In the genomic region with DNA sequence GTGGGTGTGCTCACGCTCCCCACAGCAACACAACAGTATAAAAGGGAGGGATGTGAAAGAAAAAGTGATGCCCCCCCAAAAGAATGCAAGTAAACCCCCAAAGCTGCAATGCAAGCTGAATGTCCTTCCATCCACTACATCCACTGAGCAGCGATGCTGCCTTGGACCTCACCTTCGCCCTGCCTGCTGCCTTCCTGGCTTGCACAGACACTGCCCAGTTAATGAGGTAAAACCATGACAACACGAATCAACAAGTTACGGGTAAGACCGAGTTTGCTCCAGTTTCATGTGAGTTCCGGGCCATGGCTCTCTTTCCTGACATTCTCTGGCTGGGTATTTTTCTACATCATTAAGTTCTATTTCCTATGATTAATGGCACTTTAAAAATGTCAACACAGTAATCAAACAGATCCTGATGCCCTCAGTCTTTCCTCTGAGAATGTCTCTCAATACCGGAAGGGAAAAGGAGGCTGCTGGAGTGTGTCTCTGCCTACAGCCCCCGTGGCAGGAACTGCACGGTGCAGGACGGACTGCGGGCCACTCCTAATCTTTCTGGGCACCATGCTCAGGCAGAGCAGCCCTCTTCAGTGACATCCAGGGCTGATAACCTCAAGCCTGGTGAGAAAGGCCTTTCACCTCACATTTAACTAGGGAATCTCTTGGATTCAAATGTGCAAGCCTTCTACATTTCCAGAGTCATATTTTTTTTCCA, we compare ENCODE assay signal across 21 mouse cellular contexts.
DNase-seq lines count a peak whose midpoint lies in the region; ATAC-seq and TF ChIP-seq lines count a peak whose summit lies in the region.
"Had no signal": no experiment of that assay in that cellular context is flagged by ENCODE, and none has a peak within 500 bp of the region (broad histone marks: within the 10 kb centered on the region; RNA-seq: fewer than 3 reads in every experiment).

No protein-coding gene starts in this region.

- H3K4me1 ChIP-seq in lung, embryonic 14.5 days (ENCODE audit: insufficient read depth): no peaks in the 10 kb centered on the region
- peaks cover 9% of the 10 kb centered on the region for H3K4me1 ChIP-seq in kidney, embryonic 16.5 days (ENCODE audit: insufficient read depth, low read length)
- no peaks in the 10 kb centered on the region for H3K4me1 ChIP-seq in hindbrain, postnatal 0 days (ENCODE audit: insufficient read depth, low read length)
- H3K4me1 ChIP-seq: forebrain, embryonic 15.5 days; hindbrain, embryonic 15.5 days; midbrain, embryonic 15.5 days had no signal

- DNase-seq in embryo, embryonic 10.5 days (ENCODE audit: low spot score): peak; percentile 21
- no peak for DNase-seq in embryo, embryonic 10 days (ENCODE audit: low spot score)
- DNase-seq in lung, embryonic 14.5 days: no peak
- DNase-seq in lung, postnatal 25 days (ENCODE audit: low spot score): no peak
- no peak for DNase-seq in hindbrain, postnatal 0 days (ENCODE audit: low spot score)
- no peak for DNase-seq in gastrocnemius, postnatal 10 days
- DNase-seq: adrenal gland, postnatal 10 days; cerebellum, adult 9-11 months; heart, postnatal 36 days; layer of hippocampus, adult 9-11 months; thymus, postnatal 36 days had no signal

- TF ChIP-seq CTCF in lung, embryonic 14.5 days (IDR thresholded peaks at IDR 0.05; ENCODE audit: low read depth): no peak
- TF ChIP-seq CTCF in hindbrain, postnatal 0 days (IDR thresholded peaks at IDR 0.05; ENCODE audit: low read depth): no peak

- H3K9ac ChIP-seq in lung, embryonic 14.5 days: no peak overlapping the region
- H3K9ac ChIP-seq in kidney, embryonic 16.5 days (replicated peaks; ENCODE audit: low read length): no peak overlapping the region
- no peak overlapping the region for H3K9ac ChIP-seq in hindbrain, postnatal 0 days (replicated peaks; ENCODE audit: low read length)
- H3K9ac ChIP-seq: forebrain, embryonic 15.5 days; hindbrain, embryonic 15.5 days; limb, embryonic 13.5 days; liver, embryonic 14.5 days; midbrain, embryonic 15.5 days had no signal

- H3K4me3 ChIP-seq in lung, embryonic 14.5 days (ENCODE audit: low read depth, low read length): no peak overlapping the region
- no peak overlapping the region for H3K4me3 ChIP-seq in kidney, embryonic 16.5 days (ENCODE audit: low read length)
- H3K4me3 ChIP-seq in hindbrain, postnatal 0 days (ENCODE audit: low read length): no peak overlapping the region
- H3K4me3 ChIP-seq: erythroblast, embryonic 14.5 days; forebrain, embryonic 15.5 days; hindbrain, embryonic 15.5 days; limb, embryonic 13.5 days; midbrain, embryonic 15.5 days; myocyte had no signal

- H3K9me3 ChIP-seq in lung, embryonic 14.5 days (ENCODE audit: low read depth, low read length): no peaks in the 10 kb centered on the region
- no peaks in the 10 kb centered on the region for H3K9me3 ChIP-seq in kidney, embryonic 16.5 days (ENCODE audit: low read length)
- no peaks in the 10 kb centered on the region for H3K9me3 ChIP-seq in hindbrain, postnatal 0 days (ENCODE audit: low read length)
- H3K9me3 ChIP-seq: forebrain, embryonic 15.5 days; hindbrain, embryonic 15.5 days; limb, embryonic 13.5 days; midbrain, embryonic 15.5 days had no signal

- H3K27ac ChIP-seq in lung, embryonic 14.5 days (ENCODE audit: low read depth): no peak overlapping the region
- H3K27ac ChIP-seq in kidney, embryonic 16.5 days (ENCODE audit: low read length): peak overlapping the region; percentile 87; the same call in 1 of the 2 replicates
- H3K27ac ChIP-seq in hindbrain, postnatal 0 days: no peak overlapping the region
- H3K27ac ChIP-seq: forebrain, embryonic 15.5 days; hindbrain, embryonic 15.5 days; limb, embryonic 13.5 days; liver, embryonic 14.5 days; midbrain, embryonic 15.5 days had no signal

- WGBS in lung, embryonic 14.5 days: 61% methylated on average over 12 of the region's 12 CpGs
- 19% methylated on average over 12 of the region's 12 CpGs for WGBS in kidney, embryonic 16.5 days
- WGBS in hindbrain, postnatal 0 days: 85% methylated on average over 12 of the region's 12 CpGs

- ATAC-seq in lung, embryonic 14.5 days (ENCODE audit: insufficient read depth): peak; percentile 54; the same call in 1 of the 2 replicates
- peak; percentile 91 for ATAC-seq in kidney, embryonic 16.5 days (ENCODE audit: low FRiP score, low TSS enrichment)
- ATAC-seq in megakaryocyte-erythroid progenitor cell, adult 5-6 weeks (replicated peaks; ENCODE audit: low FRiP score, low TSS enrichment, poor library complexity, severe bottlenecking): 0 out of 2 replicates have a peak, but pooled peaks have one; percentile 38
- no peak for ATAC-seq in hindbrain, postnatal 0 days
- ATAC-seq: activated CD4-positive, CD25-positive, alpha-beta regulatory T cell, adult 4 months; forebrain, embryonic 15.5 days; midbrain, embryonic 15.5 days had no signal

- H3K36me3 ChIP-seq in lung, embryonic 14.5 days (ENCODE audit: insufficient read depth): peaks cover 12% of the 10 kb centered on the region; the same call in 1 of the 2 replicates
- no peaks in the 10 kb centered on the region; the same call in none of the 2 replicates for H3K36me3 ChIP-seq in kidney, embryonic 16.5 days (ENCODE audit: insufficient read depth, low read length)
- no peaks in the 10 kb centered on the region for H3K36me3 ChIP-seq in hindbrain, postnatal 0 days (ENCODE audit: insufficient read depth, low read length)
- H3K36me3 ChIP-seq: forebrain, embryonic 15.5 days; hindbrain, embryonic 15.5 days; midbrain, embryonic 15.5 days had no signal

- H3K4me2 ChIP-seq in lung, embryonic 14.5 days: no peak overlapping the region
- no peak overlapping the region for H3K4me2 ChIP-seq in kidney, embryonic 16.5 days (replicated peaks; ENCODE audit: low read depth, low read length)
- H3K4me2 ChIP-seq in hindbrain, postnatal 0 days (ENCODE audit: low read depth, low read length): no peak overlapping the region
- H3K4me2 ChIP-seq: forebrain, embryonic 15.5 days; hindbrain, embryonic 15.5 days; limb, embryonic 13.5 days; midbrain, embryonic 15.5 days had no signal

- H3K27me3 ChIP-seq in lung, embryonic 14.5 days (ENCODE audit: insufficient read depth, low read length): no peaks in the 10 kb centered on the region
- H3K27me3 ChIP-seq in kidney, embryonic 16.5 days (ENCODE audit: insufficient read depth, low read length): no peaks in the 10 kb centered on the region
- no peaks in the 10 kb centered on the region for H3K27me3 ChIP-seq in hindbrain, postnatal 0 days (ENCODE audit: insufficient read depth, low read length)
- H3K27me3 ChIP-seq: forebrain, embryonic 15.5 days; hindbrain, embryonic 15.5 days; limb, embryonic 13.5 days; midbrain, embryonic 15.5 days had no signal
